Mouse (Mus musculus) liver, postnatal 0 days (tissue): Measurements from ENCODE around the gene Clasp1. TPM values are rescaled to one million over a fixed set of nuclear protein-coding genes. Genes with fewer than 3 reads are reported as not detected.

ENCODE experiments used
- ATAC-seq: fragments of 200-750 bp; cut with Nextera tagmentation; 2 replicates; pipeline ENCODE4 v1.8.0; 2017; ENCODE audit warnings: mild to moderate bottlenecking, moderate library complexity
- DNase-seq: peaks from one replicate; pipeline ENCODE4 v3.0.0-alpha.2; 2016
- H3K27ac ChIP-seq: fragments of 300-500 bp; sonication (generic); 2 replicates; pipeline ENCODE4 v1.5.1; 2014; ENCODE audit warnings: antibody characterized with exemption, moderate library complexity, mild to moderate bottlenecking, low read depth
- H3K27me3 ChIP-seq: fragments of 300-500 bp; sonication (generic); 2 replicates; pipeline ENCODE4 v1.6.1; 2014; ENCODE audit warnings: low read length, control low read depth, mixed read lengths; ENCODE audit not compliant: insufficient read depth
- H3K36me3 ChIP-seq: fragments of 300-500 bp; sonication (generic); replicated peaks from 2 replicates; pipeline ENCODE4 v1.6.1; 2014; ENCODE audit warnings: mild to moderate bottlenecking, control low read depth, low read length, moderate library complexity, mixed read lengths; ENCODE audit not compliant: insufficient read depth
- H3K4me1 ChIP-seq: fragments of 300-500 bp; sonication (generic); 2 replicates; pipeline ENCODE4 v1.6.1; 2014; ENCODE audit warnings: antibody characterized with exemption, mild to moderate bottlenecking, control low read depth; ENCODE audit not compliant: insufficient read depth
- H3K4me2 ChIP-seq: fragments of 300-500 bp; sonication (generic); 2 replicates; pipeline ENCODE4 v1.6.1; 2014; ENCODE audit warnings: low read depth, mild to moderate bottlenecking, low read length, moderate library complexity, mixed read lengths
- H3K4me3 ChIP-seq: fragments of 300-500 bp; sonication (generic); 2 replicates; pipeline ENCODE4 v1.5.1; 2014; ENCODE audit warnings: low read depth, low read length
- H3K9ac ChIP-seq: fragments of 300-500 bp; sonication (generic); replicated peaks from 2 replicates; pipeline ENCODE4 v1.6.1; 2014; ENCODE audit warnings: mild to moderate bottlenecking, moderate library complexity
- H3K9me3 ChIP-seq: fragments of 300-500 bp; sonication (generic); 2 replicates; pipeline ENCODE4 v1.6.1; 2016; ENCODE audit warnings: mild to moderate bottlenecking, control low read depth, low read length, mixed read lengths
- CTCF ChIP-seq: sonication (generic); IDR thresholded peaks from 2 replicates; pipeline ENCODE4 v1.5.1; 2016; ENCODE audit warnings: antibody characterized with exemption, low read depth
- EP300 ChIP-seq: IDR thresholded peaks from 2 replicates; pipeline ENCODE4 v1.6.1; 2016; ENCODE audit warnings: antibody characterized with exemption, low read depth, mild to moderate bottlenecking
- WGBS: fragments of 180-500 bp; shearing (Covaris S2); extraction: QIAGEN DNeasy Blood & Tissue Kit; methylation state at CpG from one replicate; pipeline ENCODE4 v1.1.7; 2014; ENCODE audit not compliant: insufficient replicate concordance; 5-methylcytosine and 5-hydroxymethylcytosine counted together
- polyA plus RNA-seq: library from polyadenylated mRNA; unstranded; fragments of >200 nt; fragmentation: Nextera tagmentation; extraction: Ambion mirVana; gene quantifications from 2 replicates; pipeline ENCODE4 v1.2.1, GENCODE M21; 2015

The Clasp1 gene
- polyA plus RNA-seq, 1 experiment from 2014 or later: 6.4 TPM

DNA sequence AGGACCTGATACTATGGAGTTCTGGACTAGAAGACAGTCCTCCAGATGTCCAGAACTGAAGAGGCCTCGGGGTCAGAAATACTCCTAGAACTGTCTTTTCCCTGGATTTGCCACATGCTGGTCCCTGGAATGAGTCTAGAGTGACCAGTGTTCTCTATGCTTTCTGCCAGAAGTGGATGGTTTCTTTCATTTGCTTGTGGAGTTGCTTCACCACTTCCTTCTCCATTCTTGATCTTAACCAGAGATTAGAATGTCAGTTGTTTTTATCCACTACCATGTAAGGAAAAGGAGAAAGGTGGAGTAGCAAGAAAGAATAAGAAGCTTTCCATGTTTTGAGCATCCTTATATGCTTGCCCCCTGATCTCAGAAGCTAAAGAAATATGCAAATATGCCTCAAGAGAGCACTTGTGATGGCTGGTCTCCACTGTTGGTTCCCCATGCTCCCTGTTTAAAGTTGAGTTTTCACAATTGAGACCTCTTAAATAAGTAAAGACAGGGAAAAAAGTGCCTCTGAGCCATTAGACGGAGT, 191.4 kb downstream of the Clasp1 start:
- Histone ChIP-seq H3K4me1 (no peaks in the 10 kb centered on the region), H3K27me3 (no peaks in the 10 kb centered on the region), H3K9ac (no peak overlapping the region), H3K36me3 (peaks cover 31% of the 10 kb centered on the region), H3K4me3 (no peak overlapping the region), H3K4me2 (no peak overlapping the region), H3K9me3 (no peaks in the 10 kb centered on the region), H3K27ac (no peak overlapping the region)
- TF ChIP-seq EP300 (no peak), CTCF (no peak)
- DNase-seq: no peak
- ATAC-seq: no peak
- WGBS: 76% methylated on average over 2 of the region's 2 CpGs

DNA sequence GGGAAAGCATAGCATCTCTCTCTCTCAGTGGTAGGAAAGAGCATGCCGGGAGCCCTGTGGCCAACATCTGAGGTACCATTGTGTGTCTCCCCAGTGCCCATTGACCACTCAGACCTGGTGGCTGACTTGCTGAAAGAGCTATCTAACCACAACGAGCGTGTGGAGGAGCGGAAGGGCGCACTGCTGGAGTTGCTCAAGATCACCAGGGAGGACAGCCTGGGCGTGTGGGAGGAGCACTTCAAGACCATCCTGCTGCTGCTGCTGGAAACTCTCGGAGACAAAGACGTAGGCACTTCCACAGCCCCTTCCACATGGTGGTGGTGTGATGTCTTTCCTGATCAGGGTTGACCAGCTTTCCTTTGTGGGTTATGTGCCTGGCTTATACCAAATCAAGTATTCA, 192.3 kb downstream of the Clasp1 start:
- no peak for ATAC-seq
- no peak overlapping the region for H3K27ac ChIP-seq
- H3K27me3 ChIP-seq: no peaks in the 10 kb centered on the region
- H3K4me3 ChIP-seq: no peak overlapping the region
- no peak overlapping the region for H3K9ac ChIP-seq
- H3K36me3 ChIP-seq: peaks cover 25% of the 10 kb centered on the region
- no peaks in the 10 kb centered on the region for H3K9me3 ChIP-seq
- H3K4me1 ChIP-seq: no peaks in the 10 kb centered on the region
- 71% methylated on average over 8 of the region's 8 CpGs for WGBS
- TF ChIP-seq EP300 (no peak), CTCF (no peak)
- no peak overlapping the region for H3K4me2 ChIP-seq
- DNase-seq: no peak

DNA sequence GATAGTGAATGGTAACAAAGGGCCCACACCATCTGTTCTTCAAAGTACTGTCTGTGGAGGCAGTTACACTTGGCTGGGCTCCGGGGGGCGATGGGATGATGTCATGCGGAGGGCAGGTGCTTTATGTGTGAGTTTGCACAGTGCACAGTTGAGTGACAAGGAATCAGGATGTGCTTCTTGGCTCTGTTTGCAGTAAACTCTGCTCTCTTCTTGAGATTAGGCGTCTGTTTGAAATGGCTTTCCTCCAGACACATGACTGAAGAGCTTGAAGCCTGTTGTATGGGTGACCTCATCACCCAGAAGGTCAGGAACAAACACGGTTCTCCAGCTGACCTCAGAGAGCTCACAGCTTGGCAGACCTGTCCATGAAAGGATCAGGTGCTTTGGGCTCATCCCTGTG, 200.9 kb downstream of the Clasp1 start:
- ATAC-seq (no peak), DNase-seq (no peak)
- Histone ChIP-seq H3K36me3 (peaks cover 30% of the 10 kb centered on the region), H3K4me1 (no peaks in the 10 kb centered on the region), H3K4me3 (no peak overlapping the region), H3K9ac (no peak overlapping the region), H3K27me3 (no peaks in the 10 kb centered on the region), H3K27ac (no peak overlapping the region), H3K9me3 (no peaks in the 10 kb centered on the region), H3K4me2 (no peak overlapping the region)
- WGBS: 69% methylated on average over 5 of the region's 5 CpGs
- TF ChIP-seq CTCF (no peak), EP300 (no peak)

DNA sequence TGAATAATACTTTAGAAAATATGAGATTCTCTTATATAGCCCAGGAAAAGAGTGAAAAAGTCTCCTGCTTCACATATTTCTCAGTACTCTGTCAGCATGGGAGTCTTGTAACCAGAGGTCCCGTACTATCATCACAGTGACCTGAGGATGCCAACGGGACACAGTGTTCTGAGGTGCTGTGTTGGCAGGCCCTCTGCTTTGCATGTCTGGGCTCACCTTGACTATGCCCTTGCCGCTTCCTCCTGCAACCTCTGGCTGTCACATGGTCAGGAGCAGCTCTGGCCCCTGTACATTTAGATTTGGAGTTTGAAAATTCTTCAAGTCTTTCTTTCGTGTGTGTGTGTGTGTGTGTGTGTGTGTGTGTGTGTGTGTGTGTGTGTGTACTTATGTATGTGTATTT, 204.1 kb downstream of the Clasp1 start:
- no peaks in the 10 kb centered on the region for H3K9me3 ChIP-seq
- H3K27ac ChIP-seq: no peak overlapping the region
- peaks cover 34% of the 10 kb centered on the region for H3K36me3 ChIP-seq
- TF ChIP-seq CTCF: no peak
- TF ChIP-seq EP300: no peak
- no peak overlapping the region for H3K9ac ChIP-seq
- no peaks in the 10 kb centered on the region for H3K27me3 ChIP-seq
- no peak overlapping the region for H3K4me3 ChIP-seq
- peaks cover 8% of the 10 kb centered on the region; the same call in 1 of the 2 replicates for H3K4me1 ChIP-seq
- DNase-seq (no peak), ATAC-seq (no peak)
- 86% methylated on average over 4 of the region's 4 CpGs for WGBS
- no peak overlapping the region for H3K4me2 ChIP-seq

DNA sequence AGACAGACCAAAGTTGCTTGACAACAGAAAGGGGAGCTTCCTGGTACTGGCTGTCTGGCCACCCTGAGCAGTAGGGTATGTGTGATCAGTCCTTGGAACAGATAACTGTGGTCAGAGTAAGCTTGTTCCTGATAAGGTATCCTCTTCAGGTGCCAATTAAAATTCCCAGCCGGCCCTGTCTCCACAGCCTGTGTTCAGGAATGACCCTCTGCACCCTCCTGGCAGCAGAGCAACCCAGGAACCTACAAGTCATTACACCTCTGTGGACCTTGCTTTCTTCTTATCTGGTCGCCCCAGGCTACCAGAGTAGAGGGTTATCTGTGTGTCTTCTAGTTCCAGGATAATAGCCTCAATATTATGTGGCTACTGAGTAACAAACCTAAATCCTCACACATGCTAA, 206.5 kb downstream of the Clasp1 start:
- no peak overlapping the region for H3K27ac ChIP-seq
- no peaks in the 10 kb centered on the region for H3K9me3 ChIP-seq
- H3K36me3 ChIP-seq: peaks cover 41% of the 10 kb centered on the region
- TF ChIP-seq EP300 (no peak), CTCF (no peak)
- ATAC-seq (0 out of 2 replicates have a peak, but pooled peaks have one; percentile 29), DNase-seq (no peak)
- peaks cover 8% of the 10 kb centered on the region; the same call in 1 of the 2 replicates for H3K4me1 ChIP-seq
- H3K27me3 ChIP-seq: no peaks in the 10 kb centered on the region
- 48% methylated on average over 2 of the region's 2 CpGs for WGBS
- H3K9ac ChIP-seq: no peak overlapping the region
- no peak overlapping the region for H3K4me3 ChIP-seq
- H3K4me2 ChIP-seq: no peak overlapping the region

DNA sequence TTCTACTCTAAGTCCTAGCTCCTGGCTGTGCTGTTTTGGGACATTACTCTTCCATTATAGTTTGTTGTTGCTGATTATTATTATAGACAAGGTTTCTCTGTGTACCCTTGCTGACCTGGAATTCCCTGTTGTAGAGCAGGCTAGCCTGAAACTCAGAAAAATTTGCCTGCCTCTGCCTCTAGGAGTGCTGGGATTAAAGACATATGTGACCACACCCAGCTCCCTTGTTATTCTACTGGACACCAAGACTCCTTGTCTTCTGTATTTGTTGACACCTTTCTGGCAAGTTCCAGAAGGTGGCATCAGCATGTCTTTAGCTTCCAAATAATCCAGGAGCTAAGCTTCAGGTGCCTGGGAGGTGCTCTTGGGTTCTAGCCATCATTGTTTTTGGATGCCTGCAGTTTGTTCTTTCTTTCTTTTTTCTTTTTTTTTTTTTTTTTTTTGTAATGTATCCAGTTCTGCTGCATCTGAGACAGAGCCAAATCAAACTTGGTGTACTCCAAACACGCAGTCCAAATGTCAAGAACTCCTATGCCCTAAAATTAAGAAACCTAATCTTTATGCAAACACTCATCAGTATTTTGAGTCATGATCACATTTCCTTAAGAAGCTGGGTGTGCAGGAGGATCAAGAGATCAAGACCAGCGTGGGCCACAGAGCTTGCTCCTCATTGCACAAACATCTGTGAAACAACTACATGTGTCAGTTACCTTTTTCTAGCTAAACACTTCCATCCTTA, 208.8 kb downstream of the Clasp1 start:
- TF ChIP-seq CTCF: no peak
- no peak for TF ChIP-seq EP300
- ATAC-seq (no peak), DNase-seq (no peak)
- Histone ChIP-seq H3K27me3 (no peaks in the 10 kb centered on the region), H3K4me2 (no peak overlapping the region), H3K4me3 (no peak overlapping the region), H3K4me1 (peaks cover 8% of the 10 kb centered on the region; the same call in 1 of the 2 replicates), H3K9me3 (no peaks in the 10 kb centered on the region), H3K9ac (no peak overlapping the region; the same call in 1 of the 2 replicates), H3K36me3 (peaks cover 51% of the 10 kb centered on the region), H3K27ac (no peak overlapping the region)
- 70% methylated on average over 2 of the region's 2 CpGs for WGBS
